17 mouse cellular contexts compared by ENCODE assay signal in the genomic region with DNA sequence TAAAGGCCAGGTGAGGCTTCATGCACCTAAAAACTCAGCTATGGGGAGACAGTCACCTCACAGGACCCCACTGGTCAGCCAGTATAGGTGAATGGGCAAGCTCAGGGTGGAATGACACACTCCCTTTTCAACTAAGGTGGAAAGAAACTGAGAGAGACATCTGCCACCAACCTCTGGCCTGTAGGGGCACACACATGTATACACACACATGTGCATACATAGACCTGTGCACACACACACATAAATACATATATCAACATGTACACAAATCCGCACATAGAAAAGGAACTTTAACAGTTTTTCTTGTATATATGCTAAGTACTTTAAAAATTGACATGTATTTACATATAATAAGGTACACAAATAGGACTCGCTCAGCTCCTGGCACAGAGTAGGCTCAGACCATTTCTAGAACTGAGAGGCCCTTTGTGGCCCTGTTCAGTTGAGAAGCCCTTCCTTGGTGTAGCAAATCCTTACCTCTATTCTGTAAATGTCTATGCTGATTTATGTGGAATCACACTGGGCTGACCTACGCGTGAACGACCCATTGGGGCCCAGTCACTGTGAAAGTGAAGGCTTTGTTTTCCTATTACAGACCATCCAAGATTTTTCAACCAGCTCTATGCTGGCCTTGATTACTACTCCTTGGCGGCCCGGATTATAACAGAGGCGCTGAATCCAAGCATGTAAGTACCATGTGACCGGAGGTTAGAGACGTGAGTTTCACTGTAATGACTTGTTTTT. TPM values are rescaled to one million over a fixed set of nuclear protein-coding genes. Genes with fewer than 3 reads are reported as not detected.
DNase-seq lines count a peak whose midpoint lies in the region; ATAC-seq lines count a peak whose summit lies in the region.
"Had no signal": no experiment of that assay in that cellular context is flagged by ENCODE, and none has a peak within 500 bp of the region (broad histone marks: within the 10 kb centered on the region; RNA-seq: fewer than 3 reads in every experiment).

No protein-coding gene starts in this region.

- H3K36me3 ChIP-seq in heart, embryonic 10.5 days: no peaks in the 10 kb centered on the region
- no peaks in the 10 kb centered on the region for H3K36me3 ChIP-seq in heart, embryonic 11.5 days (ENCODE audit: control insufficient read depth, insufficient read depth, low read length)
- no peaks in the 10 kb centered on the region for H3K36me3 ChIP-seq in forebrain, embryonic 11.5 days (ENCODE audit: control insufficient read depth, insufficient read depth, low read length)
- no peaks in the 10 kb centered on the region for H3K36me3 ChIP-seq in hindbrain, embryonic 11.5 days (ENCODE audit: control insufficient read depth, insufficient read depth, low read length)
- H3K36me3 ChIP-seq: intestine, embryonic 15.5 days had no signal

- H3K4me2 ChIP-seq in heart, embryonic 11.5 days: no peak overlapping the region
- no peak overlapping the region for H3K4me2 ChIP-seq in forebrain, embryonic 11.5 days (ENCODE audit: low read depth, low read length, severe bottlenecking)
- H3K4me2 ChIP-seq in hindbrain, embryonic 11.5 days (replicated peaks; ENCODE audit: low read depth, low read length): no peak overlapping the region
- H3K4me2 ChIP-seq: intestine, embryonic 15.5 days; liver, embryonic 11.5 days; lung, embryonic 14.5 days had no signal

- H3K4me1 ChIP-seq in heart, embryonic 10.5 days: peaks cover 8% of the 10 kb centered on the region; the same call in 1 of the 2 replicates
- H3K4me1 ChIP-seq in heart, embryonic 11.5 days (ENCODE audit: control insufficient read depth, insufficient read depth, low read length): no peaks in the 10 kb centered on the region
- no peaks in the 10 kb centered on the region for H3K4me1 ChIP-seq in forebrain, embryonic 11.5 days (replicated peaks; ENCODE audit: control insufficient read depth, insufficient read depth, low read length)
- no peaks in the 10 kb centered on the region; the same call in 1 of the 2 replicates for H3K4me1 ChIP-seq in hindbrain, embryonic 11.5 days (replicated peaks; ENCODE audit: control insufficient read depth, insufficient read depth, low read length)
- H3K4me1 ChIP-seq: intestine, embryonic 15.5 days had no signal

- no peaks in the 10 kb centered on the region for H3K9me3 ChIP-seq in heart, embryonic 10.5 days
- no peaks in the 10 kb centered on the region for H3K9me3 ChIP-seq in heart, embryonic 11.5 days (replicated peaks; ENCODE audit: control insufficient read depth, low read length)
- no peaks in the 10 kb centered on the region for H3K9me3 ChIP-seq in forebrain, embryonic 11.5 days (ENCODE audit: control insufficient read depth, low read length)
- H3K9me3 ChIP-seq in hindbrain, embryonic 11.5 days (ENCODE audit: control insufficient read depth, low read length): no peaks in the 10 kb centered on the region
- H3K9me3 ChIP-seq: intestine, embryonic 15.5 days had no signal

- no peak overlapping the region for H3K9ac ChIP-seq in heart, embryonic 11.5 days (ENCODE audit: low read depth, low read length)
- H3K9ac ChIP-seq in forebrain, embryonic 11.5 days (ENCODE audit: low read length): no peak overlapping the region
- no peak overlapping the region for H3K9ac ChIP-seq in hindbrain, embryonic 11.5 days (ENCODE audit: low read depth, low read length)
- H3K9ac ChIP-seq: intestine, embryonic 15.5 days; lung, embryonic 14.5 days had no signal

- no peak overlapping the region for H3K4me3 ChIP-seq in heart, embryonic 10.5 days
- no peak overlapping the region for H3K4me3 ChIP-seq in heart, embryonic 11.5 days (ENCODE audit: low read depth, low read length)
- no peak overlapping the region for H3K4me3 ChIP-seq in forebrain, embryonic 11.5 days (ENCODE audit: low read depth, low read length)
- H3K4me3 ChIP-seq in hindbrain, embryonic 11.5 days (ENCODE audit: low read depth, low read length): no peak overlapping the region
- H3K4me3 ChIP-seq: intestine, embryonic 15.5 days had no signal

- no peak for ATAC-seq in heart, embryonic 11.5 days (replicated peaks; ENCODE audit: insufficient number of reproducible peaks, low FRiP score, low TSS enrichment)
- peak; percentile 55; the same call in 1 of the 2 replicates for ATAC-seq in forebrain, embryonic 11.5 days (replicated peaks; ENCODE audit: low FRiP score)
- peak; percentile 76 for ATAC-seq in hindbrain, embryonic 11.5 days (ENCODE audit: low FRiP score)
- ATAC-seq in megakaryocyte-erythroid progenitor cell, adult 5-6 weeks (replicated peaks; ENCODE audit: low FRiP score, low TSS enrichment, poor library complexity, severe bottlenecking): 0 out of 2 replicates have a peak, but pooled peaks have one; percentile 16
- ATAC-seq: activated CD4-positive, CD25-positive, alpha-beta regulatory T cell, adult 4 months; intestine, embryonic 15.5 days had no signal

- WGBS in heart, embryonic 10.5 days: 91% methylated on average over 10 of the region's 10 CpGs
- WGBS in heart, embryonic 11.5 days (ENCODE audit: insufficient replicate concordance): 88% methylated on average over 10 of the region's 10 CpGs
- 76% methylated on average over 10 of the region's 10 CpGs for WGBS in forebrain, embryonic 11.5 days
- WGBS in hindbrain, embryonic 11.5 days: 72% methylated on average over 10 of the region's 10 CpGs

- H3K27ac ChIP-seq in heart, embryonic 10.5 days: 0 out of 2 replicates have a peak overlapping the region, but pooled peaks have one; percentile 31
- H3K27ac ChIP-seq in heart, embryonic 11.5 days (ENCODE audit: low read depth, low read length): no peak overlapping the region
- H3K27ac ChIP-seq in forebrain, embryonic 11.5 days (ENCODE audit: low read depth, low read length): no peak overlapping the region
- H3K27ac ChIP-seq in hindbrain, embryonic 11.5 days (ENCODE audit: low read depth, low read length): no peak overlapping the region
- H3K27ac ChIP-seq: intestine, embryonic 15.5 days had no signal

- no peak for DNase-seq in heart, embryonic 10.5 days (ENCODE audit: low spot score)
- DNase-seq in forebrain, embryonic 11.5 days (ENCODE audit: low spot score): no peak
- peak; percentile 21 for DNase-seq in hindbrain, embryonic 11.5 days (ENCODE audit: low spot score)
- DNase-seq in cerebellum, postnatal 10 days: no peak
- no peak for DNase-seq in right cerebral cortex, postnatal 14 days
- no peak for DNase-seq in frontal cortex, postnatal 14 days (ENCODE audit: low spot score in 2 of 2)
- DNase-seq: adrenal gland, postnatal 36 days; gastrocnemius, postnatal 14 days; heart, postnatal 14 days; kidney, postnatal 10 days had no signal

- H3K27me3 ChIP-seq in heart, embryonic 10.5 days (ENCODE audit: insufficient read depth, poor library complexity, severe bottlenecking): no peaks in the 10 kb centered on the region
- H3K27me3 ChIP-seq in heart, embryonic 11.5 days (ENCODE audit: control insufficient read depth, insufficient read depth, low read length): no peaks in the 10 kb centered on the region
- no peaks in the 10 kb centered on the region for H3K27me3 ChIP-seq in forebrain, embryonic 11.5 days (ENCODE audit: control insufficient read depth, insufficient read depth, low read length)
- no peaks in the 10 kb centered on the region for H3K27me3 ChIP-seq in hindbrain, embryonic 11.5 days (ENCODE audit: control insufficient read depth, insufficient read depth, low read length)
- H3K27me3 ChIP-seq: intestine, embryonic 15.5 days had no signal

RNA-seq across cellular contexts. Expression of a gene that starts 34.5 kb away (rescaled TPM):
- 0.35 and 0.36 TPM in 2 replicates for polyA plus RNA-seq in heart, embryonic 10.5 days (2016; fragmentation: Nextera tagmentation; extraction: Ambion mirVana)
- polyA plus RNA-seq in heart, embryonic 11.5 days (2014; fragmentation: Nextera tagmentation; extraction: Ambion mirVana): 0.97 and 1.2 TPM in 2 replicates
- 0.19 and 0.32 TPM in 2 replicates for polyA plus RNA-seq in forebrain, embryonic 11.5 days (2014; fragmentation: Nextera tagmentation; extraction: Ambion mirVana)
- 0.31 and 0.50 TPM in 2 replicates for polyA plus RNA-seq in hindbrain, embryonic 11.5 days (2014; fragmentation: Nextera tagmentation; extraction: Ambion mirVana)
- not detected in 2 replicates for total RNA-seq in megakaryocyte-erythroid progenitor cell, adult 5-6 weeks (2014; fragmentation: Nextera tagmentation)
- total RNA-seq in megakaryocyte-erythroid progenitor cell, adult 5-6 weeks (2017): 0.08 TPM in 1 of 2 replicates, not detected in the other
- polyA plus RNA-seq: spleen, adult 2 months had no signal
